Mouse (Mus musculus) cerebellum, adult 8-10 months (tissue): ENCODE measurements around the gene Zkscan17.

ENCODE experiments used
- DNase-seq: peaks from one replicate; pipeline ENCODE4 v3.0.0; 2022

Gene Zkscan17

DNA sequence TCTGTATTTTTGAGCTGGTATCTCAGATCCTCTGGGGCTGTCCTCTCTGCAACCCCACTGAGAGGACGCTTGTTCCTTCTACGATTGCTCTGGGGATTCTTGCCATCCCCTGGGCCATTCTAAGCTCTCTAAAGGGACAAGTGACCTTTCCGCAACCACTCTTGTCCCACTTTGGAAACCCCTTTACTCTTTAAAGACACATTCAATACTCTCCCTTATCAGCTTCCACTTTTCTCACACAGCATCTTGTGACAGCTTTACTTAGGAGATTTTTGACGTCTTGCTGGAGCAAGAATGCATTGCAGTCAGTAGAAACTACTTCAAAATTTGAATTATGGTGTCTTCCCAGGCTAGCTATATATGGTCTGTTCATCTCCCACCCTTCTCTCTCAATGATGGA lies 75.5 kb downstream of the Zkscan17 start, which contains the start of gene Snap47:
Gene Snap47 (minus strand): TSS at position 101 of the 400 bp plus-strand sequence.
- no peak for DNase-seq

DNA sequence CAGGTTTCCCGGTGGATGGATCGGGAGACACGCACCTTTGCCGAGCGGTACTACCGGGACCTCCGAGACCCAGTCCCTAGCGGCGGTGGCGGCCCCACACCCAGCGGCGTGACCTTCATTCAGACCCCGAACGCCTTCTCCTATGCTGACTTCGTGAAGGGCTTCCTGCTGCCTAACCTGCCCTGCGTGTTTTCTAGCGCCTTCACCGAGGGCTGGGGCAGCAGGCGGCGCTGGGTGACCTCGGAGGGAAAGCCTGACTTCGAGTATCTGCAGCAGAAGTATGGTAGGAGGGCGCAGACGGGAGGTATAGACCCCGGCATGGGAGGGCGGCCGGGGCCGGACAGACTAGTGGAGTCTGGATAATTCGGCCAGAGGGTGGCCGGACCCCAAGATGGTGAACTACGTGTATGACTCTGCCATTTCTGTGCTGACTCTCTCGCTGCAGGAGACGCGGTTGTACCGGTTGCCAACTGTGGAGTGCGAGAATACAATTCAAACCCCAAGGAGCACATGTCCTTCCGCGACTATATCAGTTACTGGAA lies 76.2 kb downstream of the Zkscan17 start:
- no peak for DNase-seq

GRCm38 (mm10) chr11:59449741-59450229 lies 76.8 kb downstream of the Zkscan17 start, which contains the start of gene Jmjd4:
Gene Jmjd4, plus strand, starts transcription at chr11:59450045.
- peak; percentile 93 for DNase-seq

GRCm38 (mm10) chr11:59443102-59443501 lies 83.4 kb downstream of the Zkscan17 start:
- DNase-seq = no peak

DNA sequence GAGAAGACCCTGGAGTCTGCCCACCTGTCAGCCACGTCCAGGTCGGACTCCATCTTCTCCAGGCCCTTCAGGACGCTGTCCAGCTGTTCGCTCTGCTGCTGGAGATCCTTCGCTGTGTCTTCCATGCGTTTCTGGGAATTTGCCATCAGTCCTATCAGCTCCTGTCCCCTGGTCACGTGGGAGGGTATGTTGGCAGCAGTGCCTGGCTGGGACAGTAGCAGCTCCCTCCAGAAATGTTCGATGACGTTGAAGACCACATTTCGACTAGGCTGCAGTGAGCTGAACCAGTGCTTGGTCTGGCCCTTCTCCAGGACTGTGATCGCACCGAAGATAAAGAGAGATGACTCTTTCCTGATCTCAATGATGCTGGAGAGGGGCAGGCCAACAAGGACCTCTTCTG lies 88.6 kb downstream of the Zkscan17 start:
- DNase-seq = no peak
